Mouse (Mus musculus) intestine, embryonic 15.5 days (tissue): Measurements from ENCODE around the gene 4833439L19Rik. TPM values are rescaled to one million over a fixed set of nuclear protein-coding genes. Genes with fewer than 3 reads are reported as not detected.

Experiments used
- ATAC-seq: fragments of 200-750 bp; cut with Nextera tagmentation; 2 replicates; pipeline ENCODE4 v1.8.0; 2017; ENCODE audit warnings: moderate TSS enrichment, moderate library complexity
- H3K27ac ChIP-seq: fragments of 300-500 bp; sonication (generic); 2 replicates; pipeline ENCODE4 v1.5.1; 2015; ENCODE audit warnings: mild to moderate bottlenecking, inconsistent platforms
- H3K27me3 ChIP-seq: fragments of 300-500 bp; sonication (generic); replicated peaks from 2 replicates; pipeline ENCODE4 v1.6.1; 2015; ENCODE audit warnings: inconsistent platforms
- H3K36me3 ChIP-seq: fragments of 300-500 bp; sonication (generic); 2 replicates; pipeline ENCODE4 v1.6.1; 2015; ENCODE audit warnings: inconsistent platforms
- H3K4me1 ChIP-seq: fragments of 300-500 bp; sonication (generic); replicated peaks from 2 replicates; pipeline ENCODE4 v1.6.1; 2015; ENCODE audit warnings: inconsistent platforms
- H3K4me2 ChIP-seq: fragments of 300-500 bp; sonication (generic); replicated peaks from 2 replicates; pipeline ENCODE4 v1.6.1; 2015; ENCODE audit warnings: mild to moderate bottlenecking, inconsistent platforms
- H3K4me3 ChIP-seq: fragments of 300-500 bp; sonication (generic); replicated peaks from 2 replicates; pipeline ENCODE4 v1.5.1; 2015; ENCODE audit warnings: inconsistent platforms
- H3K9ac ChIP-seq: fragments of 300-500 bp; sonication (generic); 2 replicates; pipeline ENCODE4 v1.6.1; 2015; ENCODE audit warnings: inconsistent platforms
- H3K9me3 ChIP-seq: fragments of 300-500 bp; sonication (generic); 2 replicates; pipeline ENCODE4 v1.6.1; 2016; ENCODE audit warnings: inconsistent platforms
- WGBS: fragments of 180-500 bp; shearing (Covaris S2); methylation state at CpG from one replicate; pipeline ENCODE4 v1.1.7; 2015; 5-methylcytosine and 5-hydroxymethylcytosine counted together
- polyA plus RNA-seq: library from polyadenylated mRNA; unstranded; fragments of >200 nt; fragmentation: Nextera tagmentation; extraction: Ambion mirVana; gene quantifications from 2 replicates; pipeline ENCODE4 v1.2.1, GENCODE M21; 2015

4833439L19Rik gene
- polyA plus RNA-seq, 1 experiment from 2014 or later: 107 TPM

- H3K9ac ChIP-seq: no peak overlapping the region
- peaks cover 25% of the 10 kb centered on the region for H3K36me3 ChIP-seq
- H3K4me1 ChIP-seq: peaks cover 8% of the 10 kb centered on the region; the same call in 1 of the 2 replicates
- H3K27me3 ChIP-seq: no peaks in the 10 kb centered on the region
- WGBS: 94% methylated on average over 7 of the region's 7 CpGs
- H3K4me2 ChIP-seq: no peak overlapping the region
- ATAC-seq: no peak
- H3K4me3 ChIP-seq: no peak overlapping the region
- no peak overlapping the region for H3K27ac ChIP-seq
- no peaks in the 10 kb centered on the region for H3K9me3 ChIP-seq
Observed at GRCm38 (mm10) chr13:54560608-54561007, 4.6 kb downstream of the 4833439L19Rik start.

DNA sequence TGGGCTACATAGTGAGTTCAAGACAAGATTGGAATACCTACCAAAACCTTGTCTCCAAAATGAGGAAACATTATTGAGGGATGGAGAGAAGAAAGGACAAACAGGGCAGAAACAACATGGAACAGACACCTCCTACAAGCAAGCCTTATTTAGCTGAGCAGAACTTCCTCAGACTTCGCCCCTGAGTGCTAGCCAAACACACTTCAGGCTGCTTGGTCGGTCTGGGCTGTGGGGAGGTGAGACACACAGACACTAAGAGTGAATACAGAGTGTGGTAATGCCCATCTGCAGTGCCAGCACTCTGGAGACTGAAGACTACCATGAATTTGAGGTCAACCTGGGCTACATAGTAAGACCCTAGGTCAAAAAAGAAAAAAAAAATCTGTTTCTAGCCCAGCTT lies 5.6 kb downstream of the 4833439L19Rik start:
- H3K9me3 ChIP-seq: no peaks in the 10 kb centered on the region
- H3K36me3 ChIP-seq: peaks cover 25% of the 10 kb centered on the region
- H3K4me2 ChIP-seq: no peak overlapping the region
- H3K9ac ChIP-seq: no peak overlapping the region
- H3K4me1 ChIP-seq: peaks cover 5% of the 10 kb centered on the region; the same call in 1 of the 2 replicates
- H3K27ac ChIP-seq: no peak overlapping the region
- no peak for ATAC-seq
- 93% methylated on average over 2 of the region's 2 CpGs for WGBS
- H3K4me3 ChIP-seq: no peak overlapping the region
- H3K27me3 ChIP-seq: no peaks in the 10 kb centered on the region

GRCm38 (mm10) chr13:54557652-54558051 lies 7.6 kb downstream of the 4833439L19Rik start:
- ATAC-seq: no peak
- 93% methylated on average over 1 of the region's 1 CpGs for WGBS
- Histone ChIP-seq H3K4me1 (no peaks in the 10 kb centered on the region), H3K36me3 (peaks cover 40% of the 10 kb centered on the region), H3K4me2 (no peak overlapping the region), H3K9me3 (no peaks in the 10 kb centered on the region), H3K27ac (no peak overlapping the region), H3K27me3 (no peaks in the 10 kb centered on the region), H3K4me3 (no peak overlapping the region), H3K9ac (no peak overlapping the region)

DNA sequence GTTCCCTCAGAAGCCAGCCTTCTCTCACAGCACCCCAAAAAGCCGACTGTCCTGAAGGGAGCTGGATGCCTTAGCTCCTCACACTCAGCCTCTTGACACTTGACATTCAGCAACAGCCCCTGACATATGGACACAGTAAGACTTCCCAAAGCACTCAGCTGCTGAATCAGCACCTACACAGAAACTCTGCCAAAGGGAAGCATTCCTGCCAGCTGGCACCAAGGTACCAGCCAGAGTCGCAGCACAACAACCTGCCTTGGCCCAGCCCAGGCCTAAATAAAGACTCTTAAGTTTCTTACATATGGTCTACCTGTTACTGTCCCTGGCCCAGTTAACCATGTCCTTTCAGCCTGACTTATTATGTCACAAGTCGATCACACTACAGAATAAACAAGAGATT lies 8.4 kb downstream of the 4833439L19Rik start:
- no peak for ATAC-seq
- 92% methylated on average over 3 of the region's 3 CpGs for WGBS
- H3K27me3 ChIP-seq: no peaks in the 10 kb centered on the region
- H3K4me1 ChIP-seq: no peaks in the 10 kb centered on the region
- no peaks in the 10 kb centered on the region for H3K9me3 ChIP-seq
- no peak overlapping the region for H3K9ac ChIP-seq
- peaks cover 40% of the 10 kb centered on the region for H3K36me3 ChIP-seq
- no peak overlapping the region for H3K4me3 ChIP-seq
- H3K27ac ChIP-seq: no peak overlapping the region
- no peak overlapping the region for H3K4me2 ChIP-seq

- H3K27ac ChIP-seq: no peak overlapping the region
- H3K9ac ChIP-seq: no peak overlapping the region
- no peaks in the 10 kb centered on the region for H3K27me3 ChIP-seq
- H3K9me3 ChIP-seq: no peaks in the 10 kb centered on the region
- H3K4me2 ChIP-seq: no peak overlapping the region
- ATAC-seq: no peak
- H3K4me1 ChIP-seq: no peaks in the 10 kb centered on the region
- no peak overlapping the region for H3K4me3 ChIP-seq
- 84% methylated on average over 9 of the region's 9 CpGs for WGBS
- H3K36me3 ChIP-seq: peaks cover 43% of the 10 kb centered on the region
Observed at GRCm38 (mm10) chr13:54556176-54556575, 9.1 kb downstream of the 4833439L19Rik start.

GRCm38 (mm10) chr13:54548036-54548435 lies 17.2 kb downstream of the 4833439L19Rik start:
- Histone ChIP-seq H3K4me3 (no peak overlapping the region), H3K4me1 (no peaks in the 10 kb centered on the region), H3K36me3 (peaks cover 14% of the 10 kb centered on the region), H3K9ac (no peak overlapping the region), H3K9me3 (no peaks in the 10 kb centered on the region), H3K27ac (no peak overlapping the region), H3K4me2 (no peak overlapping the region), H3K27me3 (no peaks in the 10 kb centered on the region)
- WGBS: 82% methylated on average over 7 of the region's 7 CpGs
- no peak for ATAC-seq

- Histone ChIP-seq H3K4me1 (no peaks in the 10 kb centered on the region), H3K27me3 (no peaks in the 10 kb centered on the region), H3K9ac (no peak overlapping the region), H3K4me3 (no peak overlapping the region), H3K4me2 (no peak overlapping the region), H3K9me3 (no peaks in the 10 kb centered on the region), H3K27ac (no peak overlapping the region), H3K36me3 (peaks cover 7% of the 10 kb centered on the region; the same call in 1 of the 2 replicates)
- ATAC-seq: no peak
Observed at GRCm38 (mm10) chr13:54532134-54532533, 33.1 kb downstream of the 4833439L19Rik start.

DNA sequence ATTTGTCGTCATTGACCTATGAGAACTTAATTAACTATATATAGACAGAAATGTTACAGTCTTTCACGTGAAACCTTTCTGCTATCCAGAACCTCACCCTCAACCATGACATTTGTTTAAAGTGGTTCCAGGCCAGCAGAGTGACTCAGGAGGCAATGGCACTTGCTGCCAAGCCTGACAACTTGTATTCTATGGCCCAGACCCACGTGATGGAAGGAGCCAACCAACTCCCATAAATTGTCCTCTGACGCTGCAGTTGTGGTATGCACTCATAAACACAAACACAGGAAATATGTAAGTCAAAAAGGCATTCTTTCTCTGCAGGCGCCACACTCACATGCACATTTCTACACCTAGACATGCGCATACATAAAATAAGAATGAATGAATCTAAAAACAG lies 38.1 kb downstream of the 4833439L19Rik start:
- Histone ChIP-seq H3K36me3 (peaks cover 15% of the 10 kb centered on the region), H3K4me3 (no peak overlapping the region), H3K4me2 (no peak overlapping the region), H3K4me1 (no peaks in the 10 kb centered on the region), H3K27me3 (no peaks in the 10 kb centered on the region), H3K9ac (no peak overlapping the region), H3K9me3 (no peaks in the 10 kb centered on the region), H3K27ac (no peak overlapping the region)
- WGBS: 80% methylated on average over 6 of the region's 6 CpGs
- ATAC-seq: no peak

DNA sequence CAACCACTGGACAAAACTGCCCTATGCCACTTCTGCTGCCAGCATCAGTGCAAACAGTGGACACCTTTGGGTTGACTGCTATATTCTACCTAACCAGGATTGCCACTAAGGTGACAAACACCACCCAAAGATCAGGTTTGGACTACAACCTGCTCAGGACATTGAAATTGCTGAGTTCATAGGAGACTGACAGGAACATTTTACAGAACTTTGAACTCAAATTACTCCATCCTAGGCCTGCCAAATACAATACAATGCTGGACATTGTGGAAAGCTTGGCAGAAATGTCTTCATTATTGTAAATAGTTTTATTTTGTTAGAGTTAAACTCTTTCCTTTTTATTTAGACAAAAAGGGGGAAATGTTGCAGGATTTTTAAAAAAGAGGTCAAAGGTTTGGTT lies 44.1 kb downstream of the 4833439L19Rik start:
- Histone ChIP-seq H3K4me2 (no peak overlapping the region), H3K4me3 (no peak overlapping the region), H3K36me3 (peaks cover 8% of the 10 kb centered on the region), H3K9me3 (no peaks in the 10 kb centered on the region), H3K4me1 (no peaks in the 10 kb centered on the region), H3K9ac (no peak overlapping the region), H3K27ac (no peak overlapping the region), H3K27me3 (no peaks in the 10 kb centered on the region)
- ATAC-seq: no peak

GRCm38 (mm10) chr13:54520221-54520620 lies 45.0 kb downstream of the 4833439L19Rik start:
- H3K27me3 ChIP-seq: no peaks in the 10 kb centered on the region
- no peak overlapping the region for H3K4me2 ChIP-seq
- peaks cover 1% of the 10 kb centered on the region for H3K36me3 ChIP-seq
- no peak overlapping the region for H3K4me3 ChIP-seq
- no peak for ATAC-seq
- H3K9ac ChIP-seq: no peak overlapping the region
- H3K9me3 ChIP-seq: peaks cover 3% of the 10 kb centered on the region; the same call in 1 of the 2 replicates
- 95% methylated on average over 4 of the region's 4 CpGs for WGBS
- H3K27ac ChIP-seq: no peak overlapping the region
- H3K4me1 ChIP-seq: no peaks in the 10 kb centered on the region

DNA sequence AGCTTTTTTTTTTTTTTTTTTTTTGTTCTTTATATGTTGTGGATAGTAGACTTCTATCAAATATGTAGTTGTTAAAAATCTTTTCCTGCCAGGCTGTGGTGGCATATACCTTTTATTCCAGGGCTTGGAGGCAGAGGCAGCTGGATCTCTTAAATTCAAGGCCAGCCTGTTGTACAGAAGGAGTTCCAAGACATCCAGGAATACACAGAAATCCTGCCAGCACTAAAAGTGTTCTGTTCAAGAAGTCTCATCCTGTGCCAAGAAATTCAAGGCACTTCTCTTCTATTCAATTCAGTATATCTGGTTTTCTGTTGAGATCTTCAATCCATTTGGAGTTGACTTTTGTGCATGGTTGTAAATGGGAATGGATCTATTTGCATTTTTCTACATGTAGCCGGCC lies 59.3 kb downstream of the 4833439L19Rik start:
- Histone ChIP-seq H3K4me3 (no peak overlapping the region), H3K4me2 (no peak overlapping the region), H3K36me3 (no peaks in the 10 kb centered on the region), H3K9me3 (no peaks in the 10 kb centered on the region), H3K27ac (no peak overlapping the region), H3K9ac (no peak overlapping the region), H3K27me3 (no peaks in the 10 kb centered on the region), H3K4me1 (peaks cover 10% of the 10 kb centered on the region; the same call in 1 of the 2 replicates)
- ATAC-seq: no peak
- WGBS: 96% methylated on average over 1 of the region's 1 CpGs

GRCm38 (mm10) chr13:54504611-54505260 lies 60.5 kb downstream of the 4833439L19Rik start:
- H3K27ac ChIP-seq: no peak overlapping the region
- no peak for ATAC-seq
- peak overlapping the region; percentile 73; the same call in 1 of the 2 replicates for H3K9ac ChIP-seq
- H3K9me3 ChIP-seq: no peaks in the 10 kb centered on the region
- H3K4me1 ChIP-seq: peaks cover 10% of the 10 kb centered on the region; the same call in 1 of the 2 replicates
- no peaks in the 10 kb centered on the region for H3K36me3 ChIP-seq
- H3K4me3 ChIP-seq: peak overlapping the region; percentile 81
- H3K27me3 ChIP-seq: no peaks in the 10 kb centered on the region
- H3K4me2 ChIP-seq: peak overlapping the region; percentile 98
- 32% methylated on average over 7 of the region's 7 CpGs for WGBS
